Mouse (Mus musculus) thymus, postnatal 14 days (tissue): ENCODE measurements around the gene Gm17324.

ENCODE experiments used
- DNase-seq: peaks from one replicate; pipeline ENCODE4 v3.0.0; 2021

Gm17324 gene

GRCm38 (mm10) chr9:78463337-78463736 lies 14.8 kb upstream of the Gm17324 start:
- DNase-seq = no peak

GRCm38 (mm10) chr9:78457026-78457425 lies 8.4 kb upstream of the Gm17324 start:
- DNase-seq = no peak

GRCm38 (mm10) chr9:78451382-78451781 lies 2.8 kb upstream of the Gm17324 start:
- peak; percentile 52 for DNase-seq

- DNase-seq = no peak
Measured at GRCm38 (mm10) chr9:78450404-78450803, 1.8 kb upstream of the Gm17324 start.

- DNase-seq = no peak
Measured at GRCm38 (mm10) chr9:78447606-78447972, 997 bp downstream of the Gm17324 start.

GRCm38 (mm10) chr9:78442579-78443392 lies 5.8 kb downstream of the Gm17324 start, which contains the start of gene Cgas:
TSS of gene Cgas (minus strand) at chr9:78443237.
- peak; percentile 48 for DNase-seq

- DNase-seq = no peak
Measured at GRCm38 (mm10) chr9:78442237-78442578, 6.4 kb downstream of the Gm17324 start.

GRCm38 (mm10) chr9:78439426-78439825 lies 9.2 kb downstream of the Gm17324 start:
- DNase-seq = no peak

- DNase-seq = no peak
Measured at GRCm38 (mm10) chr9:78432471-78432870, 16.1 kb downstream of the Gm17324 start.

GRCm38 (mm10) chr9:78430486-78430885 lies 18.1 kb downstream of the Gm17324 start:
- no peak for DNase-seq

GRCm38 (mm10) chr9:78429551-78429950 lies 19.0 kb downstream of the Gm17324 start:
- DNase-seq = no peak

- no peak for DNase-seq
Measured at GRCm38 (mm10) chr9:78428870-78429432, 19.6 kb downstream of the Gm17324 start.

GRCm38 (mm10) chr9:78428185-78428584 lies 20.4 kb downstream of the Gm17324 start:
- DNase-seq = no peak

- peak; percentile 38 for DNase-seq
Measured at GRCm38 (mm10) chr9:78427362-78427781, 21.2 kb downstream of the Gm17324 start.

- DNase-seq = no peak
Measured at GRCm38 (mm10) chr9:78401596-78401995, 47.0 kb downstream of the Gm17324 start.

- no peak for DNase-seq
Measured at GRCm38 (mm10) chr9:78400570-78400969, 48.0 kb downstream of the Gm17324 start.
